Mouse (Mus musculus): ENCODE measurements at regions not wholly inside any gene's neighbourhood (a gene's known extent, or its start where the extent isn't known, plus 50 kb on each side); places are given as distances from the start of the nearest gene placed in this dataset.

DNA sequence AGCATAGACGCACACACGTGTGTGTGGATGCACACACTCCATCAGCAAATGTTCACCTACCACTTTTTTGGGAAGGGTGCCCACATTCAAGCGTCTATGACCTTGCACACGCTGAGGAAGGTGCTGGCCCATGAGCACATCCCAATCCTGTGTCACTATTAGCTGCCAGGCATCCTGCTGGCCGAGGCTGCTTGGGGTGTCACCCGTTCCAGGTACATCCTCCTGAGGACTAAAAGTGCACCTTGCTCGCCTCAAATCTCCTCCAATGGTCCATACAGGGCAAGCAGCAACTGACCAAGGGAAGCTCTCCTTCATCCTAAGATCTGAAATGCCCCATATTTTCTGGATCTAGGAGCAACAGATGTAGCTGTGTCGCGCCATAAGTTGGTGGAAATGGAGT is 156.3 kb upstream of the Spred2 start:
- DNase-seq, result peak; percentile 79

DNA sequence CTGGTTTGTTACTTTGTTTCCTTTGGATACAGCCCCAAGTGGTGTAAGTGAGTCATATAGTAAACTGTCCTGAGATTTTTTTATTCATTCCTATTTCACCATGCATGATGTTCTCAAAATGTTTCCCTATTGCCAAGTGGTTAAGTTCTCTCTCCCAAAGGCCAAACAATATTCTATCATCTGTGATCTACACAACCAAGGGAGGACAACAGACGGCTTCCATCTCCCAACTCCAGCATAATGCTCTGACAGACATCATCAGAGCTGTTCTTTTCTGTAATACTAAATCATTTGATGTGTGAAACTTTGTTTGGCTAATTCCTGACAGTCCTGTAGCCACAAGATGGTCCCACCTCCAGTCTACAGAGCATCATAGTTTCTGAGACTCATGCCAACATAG is 155.2 kb upstream of the Spred2 start:
- peak; percentile 5 for DNase-seq

- DNase-seq, result peak; percentile 41
These were observed 150.2 kb upstream of the Spred2 start for GRCm38 (mm10) chr11:19774010-19774409.

GRCm38 (mm10) chr11:19775741-19776140 is 148.4 kb upstream of the Spred2 start:
- DNase-seq, result peak; percentile 80

DNA sequence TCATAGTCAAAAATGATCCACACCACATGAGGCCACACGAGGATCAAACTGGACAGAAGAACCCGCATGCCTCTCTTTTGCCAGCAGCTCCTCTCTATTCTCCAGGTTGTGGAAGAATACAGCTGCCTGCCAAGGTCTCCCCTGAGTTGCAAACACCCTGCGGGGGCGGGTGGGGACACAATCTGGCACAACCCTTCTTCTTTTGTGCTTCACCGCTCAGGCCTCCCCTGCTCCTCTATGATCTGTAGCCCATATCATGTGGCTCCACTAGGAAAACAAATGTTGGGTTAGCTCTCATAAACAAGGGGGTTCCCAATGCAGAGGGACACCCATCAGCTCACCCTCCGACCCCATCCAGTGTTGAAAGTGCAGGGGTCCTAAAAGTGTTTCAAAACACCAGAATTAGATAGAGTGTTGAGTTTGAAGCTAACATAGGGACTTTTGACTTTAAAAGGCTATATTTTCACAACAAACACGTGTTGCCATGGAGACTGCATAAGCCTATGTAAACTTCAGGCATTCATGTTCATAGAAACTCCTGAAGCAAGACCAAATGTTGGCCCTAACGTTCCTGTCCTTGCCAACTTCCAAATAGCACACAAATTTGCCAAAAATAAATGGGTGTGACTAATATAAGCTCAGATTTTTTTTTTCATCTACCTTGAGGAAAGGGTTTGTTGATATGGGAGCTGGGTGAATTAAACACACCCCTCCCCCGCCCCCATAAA is 147.5 kb upstream of the Spred2 start:
- peak; percentile 55 for DNase-seq

DNA sequence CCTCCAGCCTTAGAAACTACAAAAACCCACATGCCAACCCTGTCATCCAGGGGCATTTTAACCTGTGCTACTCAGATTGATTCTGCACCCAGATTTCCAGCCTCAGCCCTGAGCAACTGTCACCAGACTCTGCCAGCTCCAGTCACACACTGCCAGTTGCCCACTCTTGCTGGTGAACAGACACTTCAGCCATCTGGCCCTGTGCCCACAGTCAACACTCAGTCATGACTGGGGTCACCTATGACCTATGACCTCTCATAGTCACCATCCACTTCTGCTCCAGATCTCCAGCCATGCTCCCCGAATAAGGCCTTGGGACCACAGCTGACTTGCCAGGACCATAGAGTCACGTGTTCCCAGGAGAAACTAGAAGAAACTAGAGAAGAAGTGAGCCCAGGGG is 146.0 kb upstream of the Spred2 start:
- DNase-seq, result peak; percentile 76

DNA sequence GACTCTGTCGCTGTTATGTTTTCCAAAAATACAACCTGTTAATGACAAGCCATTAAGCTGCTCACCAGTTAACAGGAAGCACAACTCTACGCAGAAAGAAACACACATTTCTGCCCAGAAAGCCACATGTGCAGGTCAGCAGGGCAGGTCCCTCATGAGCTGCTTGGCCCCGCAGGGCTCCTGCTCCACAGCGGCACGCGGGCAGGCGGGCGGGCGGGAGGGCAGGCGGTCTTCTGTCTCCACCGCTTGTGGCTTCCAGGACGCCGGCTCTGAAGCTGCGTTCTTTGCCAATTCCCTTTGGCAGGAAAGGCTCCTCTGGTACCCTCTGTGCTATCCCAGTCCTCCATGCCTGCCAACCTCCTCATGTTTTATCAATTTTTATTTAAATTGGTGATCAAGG is 139.1 kb upstream of the Spred2 start:
- peak; percentile 74 for DNase-seq

- DNase-seq, result peak; percentile 51
These were observed 127.1 kb upstream of the Spred2 start for GRCm38 (mm10) chr11:19796950-19797670.

GRCm38 (mm10) chr11:19809359-19809758 is 114.8 kb upstream of the Spred2 start:
- peak; percentile 24 for DNase-seq

GRCm38 (mm10) chr11:19811271-19811991 is 112.7 kb upstream of the Spred2 start:
- DNase-seq, result peak; percentile 37

DNA sequence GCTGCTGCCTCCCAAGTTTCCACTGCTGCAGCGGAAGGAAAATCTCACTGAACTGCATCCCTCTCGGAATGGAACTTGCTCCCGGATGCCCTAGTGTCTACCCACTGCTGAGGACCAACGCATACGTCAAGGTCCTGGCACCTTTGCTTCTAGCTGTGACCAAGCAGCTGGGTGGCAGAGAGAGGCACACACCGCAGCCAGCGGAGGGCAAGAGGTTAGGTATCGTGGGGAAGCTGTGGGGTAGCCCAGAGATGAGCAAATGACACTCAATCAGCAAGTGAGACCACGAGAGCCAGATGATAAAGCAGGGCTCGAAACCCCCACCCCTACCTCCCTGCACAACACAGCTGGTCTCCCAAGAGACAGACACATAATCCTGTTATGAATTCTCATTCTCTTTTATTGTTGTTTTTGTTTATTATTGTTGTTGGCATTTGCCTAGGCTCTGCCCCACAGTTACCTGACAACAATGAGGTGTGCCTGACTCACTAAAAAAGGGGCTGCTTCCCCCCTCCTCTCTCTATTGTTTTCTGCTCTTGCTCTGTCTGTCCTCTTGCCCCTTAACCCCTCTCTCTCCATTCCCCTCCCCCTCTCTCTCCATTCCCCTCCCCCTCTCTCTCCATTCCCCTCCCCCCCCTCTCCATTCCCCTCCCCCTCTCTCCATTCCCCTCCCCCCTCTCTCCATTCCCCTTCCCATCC is 112.0 kb upstream of the Spred2 start:
- DNase-seq, result peak; percentile 61

DNA sequence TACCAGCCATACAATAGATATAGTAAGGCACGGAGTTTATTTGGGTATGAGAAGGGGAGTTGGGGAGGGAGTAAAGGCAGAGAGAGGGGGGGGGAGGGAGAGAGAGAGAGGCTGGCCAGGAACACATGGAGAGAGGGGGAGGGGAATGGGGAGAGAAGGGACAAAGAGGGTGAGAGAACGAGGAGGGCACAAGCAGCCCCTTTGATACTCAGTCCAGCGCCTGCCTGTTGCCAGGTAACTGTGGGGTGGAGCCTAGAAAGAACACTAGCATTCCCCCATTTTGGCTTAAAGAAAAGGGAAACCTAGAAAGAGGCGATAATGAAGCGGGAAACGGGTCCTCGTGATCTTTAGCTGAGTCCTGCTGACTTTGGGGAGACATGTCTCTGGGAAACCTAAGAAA is 110.6 kb upstream of the Spred2 start:
- DNase-seq, result no peak

DNA sequence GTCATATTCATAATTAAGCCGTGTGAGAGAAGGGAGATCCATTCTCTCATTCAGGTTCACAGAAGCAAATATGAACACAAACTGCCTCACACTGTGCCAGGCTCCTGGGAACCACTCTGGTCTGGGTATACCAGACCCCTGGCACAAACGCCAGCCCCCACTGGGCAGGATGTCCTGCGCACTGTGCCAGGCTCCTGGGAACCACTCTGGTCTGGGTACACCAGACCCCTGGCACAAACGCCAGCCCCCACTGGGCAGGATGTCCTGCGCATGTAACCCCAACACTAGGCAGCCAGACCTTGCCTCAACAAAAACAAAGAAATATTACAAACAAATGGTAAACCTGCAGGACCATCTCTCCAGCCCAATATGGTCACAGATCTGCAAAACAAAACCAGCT is 101.2 kb upstream of the Spred2 start:
- no peak for DNase-seq

GRCm38 (mm10) chr11:19823461-19823895 is 100.7 kb upstream of the Spred2 start:
- DNase-seq, result no peak

- no peak for DNase-seq
These were observed 97.5 kb upstream of the Spred2 start for GRCm38 (mm10) chr11:19826481-19827185.

DNA sequence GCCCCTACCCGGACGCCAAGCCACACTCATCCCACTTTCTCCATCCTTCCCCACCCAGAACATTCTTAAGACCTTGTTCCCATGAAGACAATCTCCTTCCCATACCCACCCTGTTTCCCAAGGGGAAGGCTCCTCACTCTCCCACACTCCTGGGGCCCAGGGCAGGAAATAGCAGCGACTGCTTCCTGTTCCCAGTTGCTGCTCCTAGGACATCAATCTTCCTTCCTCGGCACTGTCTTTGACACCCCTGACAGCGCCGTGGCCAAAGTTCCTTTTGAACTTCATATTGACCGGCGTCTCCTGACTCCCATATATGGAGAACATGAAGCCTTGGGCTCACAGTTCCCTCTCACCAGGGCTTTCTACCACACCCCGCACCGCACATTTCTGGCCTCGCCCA is 96.2 kb upstream of the Spred2 start:
- peak; percentile 92 for DNase-seq

GRCm38 (mm10) chr11:19828959-19829401 is 95.2 kb upstream of the Spred2 start:
- peak; percentile 92 for DNase-seq

DNA sequence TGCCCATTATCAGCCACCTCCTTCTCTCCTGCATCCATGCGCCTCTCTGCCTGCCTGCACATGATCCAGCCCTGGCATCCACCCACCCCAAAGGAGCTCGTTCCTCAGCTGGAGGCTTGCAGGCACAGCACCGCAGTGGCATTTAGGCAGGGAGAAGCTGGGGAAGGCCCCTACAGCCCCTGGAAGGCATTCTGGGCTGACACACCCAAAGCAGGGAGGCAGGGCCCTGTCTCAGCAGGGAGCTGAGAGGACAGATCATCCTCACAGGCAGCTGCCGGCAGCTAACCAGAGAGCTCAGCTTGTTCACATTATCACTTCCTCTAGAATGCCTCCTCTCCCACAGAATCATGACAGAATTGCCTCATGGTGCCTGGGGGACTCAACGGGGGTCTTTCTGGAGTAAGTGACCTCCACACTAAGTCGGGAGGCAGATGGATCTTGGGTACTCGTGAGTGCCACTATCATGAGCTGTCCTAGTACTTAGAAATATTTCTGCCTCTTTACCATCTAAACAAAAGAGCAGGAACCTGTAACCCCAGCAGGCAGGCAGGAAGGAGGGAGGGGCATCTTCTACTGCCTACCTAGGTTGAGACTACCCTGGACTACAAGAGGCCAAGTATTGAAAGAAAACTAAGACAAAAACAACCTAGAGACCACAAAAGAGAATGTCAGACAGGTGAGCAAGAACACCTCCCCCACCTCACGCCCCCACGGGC is 94.5 kb upstream of the Spred2 start:
- no peak for DNase-seq

GRCm38 (mm10) chr11:19830280-19831062 is 93.7 kb upstream of the Spred2 start:
- DNase-seq, result peak; percentile 93

DNA sequence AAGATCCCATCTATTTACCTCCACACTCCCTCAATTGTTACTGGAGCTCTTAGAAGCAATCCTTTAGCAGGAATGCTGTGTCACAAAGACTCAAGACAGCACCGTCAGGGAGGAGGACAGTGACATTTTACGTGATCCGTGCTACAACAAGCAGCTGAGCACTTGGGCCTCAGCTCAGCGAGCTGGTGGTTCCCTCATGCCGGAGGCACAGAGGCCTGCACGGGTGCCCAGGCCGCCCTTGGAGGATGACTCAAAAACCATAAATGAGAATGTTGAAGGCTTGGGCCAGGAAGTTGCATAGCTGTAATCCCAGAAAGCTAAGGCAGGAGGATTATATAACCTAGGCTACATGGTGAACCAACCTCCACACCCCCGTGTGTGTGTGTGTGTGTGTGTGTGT is 89.6 kb upstream of the Spred2 start:
- no peak for DNase-seq

- DNase-seq, result no peak
These were observed 88.9 kb upstream of the Spred2 start for GRCm38 (mm10) chr11:19835221-19835745.

Data from heart, adult 11 months (tissue).